Mouse (Mus musculus) forebrain, postnatal 0 days (tissue): ENCODE measurements around the gene Lsm10. TPM values are rescaled to one million over a fixed set of nuclear protein-coding genes. Genes with fewer than 3 reads are reported as not detected.
A peak's percentile ranks its signal among the peaks of the same experiment; 100 is the strongest.

ENCODE experiments used
- ATAC-seq: fragments of 200-750 bp; cut with Nextera tagmentation; 2 replicates; pipeline ENCODE4 v1.8.0; 2017; ENCODE audit warnings: mild to moderate bottlenecking, moderate library complexity
- DNase-seq: peaks from one replicate; pipeline ENCODE4 v3.0.0-alpha.2; 2015
- H3K27ac ChIP-seq: fragments of 300-500 bp; sonication (generic); 2 replicates; pipeline ENCODE4 v1.5.1; 2014; ENCODE audit warnings: low read depth, mild to moderate bottlenecking, antibody characterized with exemption, low read length, moderate library complexity, mixed read lengths
- H3K27me3 ChIP-seq: fragments of 300-500 bp; sonication (generic); 2 replicates; pipeline ENCODE4 v1.6.1; 2014; ENCODE audit warnings: mild to moderate bottlenecking, low read length, mixed read lengths; ENCODE audit not compliant: insufficient read depth
- H3K36me3 ChIP-seq: fragments of 300-500 bp; sonication (generic); 2 replicates; pipeline ENCODE4 v1.6.1; 2014; ENCODE audit warnings: mild to moderate bottlenecking, moderate library complexity; ENCODE audit not compliant: insufficient read depth
- H3K4me1 ChIP-seq: fragments of 300-500 bp; sonication (generic); 2 replicates; pipeline ENCODE4 v1.6.1; 2014; ENCODE audit warnings: antibody characterized with exemption; ENCODE audit not compliant: insufficient read depth
- H3K4me2 ChIP-seq: fragments of 300-500 bp; sonication (generic); 2 replicates; pipeline ENCODE4 v1.6.1; 2014; ENCODE audit warnings: low read depth, mild to moderate bottlenecking, moderate library complexity
- H3K4me3 ChIP-seq: fragments of 300-500 bp; sonication (generic); 2 replicates; pipeline ENCODE4 v1.5.1; 2014; ENCODE audit warnings: low read depth, low read length, mixed read lengths
- H3K9ac ChIP-seq: fragments of 300-500 bp; sonication (generic); 2 replicates; pipeline ENCODE4 v1.6.1; 2014; ENCODE audit warnings: mild to moderate bottlenecking
- H3K9me3 ChIP-seq: fragments of 300-500 bp; sonication (generic); 2 replicates; pipeline ENCODE4 v1.6.1; 2016; ENCODE audit warnings: low read length
- CTCF ChIP-seq: sonication (generic); IDR thresholded peaks from 2 replicates; pipeline ENCODE4 v1.5.1; 2016; ENCODE audit warnings: antibody characterized with exemption, control low read depth, low read depth
- WGBS: fragments of 180-500 bp; shearing (Covaris S2); extraction: QIAGEN DNeasy Blood & Tissue Kit; methylation state at CpG from one replicate; pipeline ENCODE4 v1.1.7; 2014; 5-methylcytosine and 5-hydroxymethylcytosine counted together
- polyA plus RNA-seq: library from polyadenylated mRNA; unstranded; fragments of >200 nt; fragmentation: Nextera tagmentation; extraction: Ambion mirVana; gene quantifications from 2 replicates; pipeline ENCODE4 v1.2.1, GENCODE M21; 2015
- total RNA-seq: library from RNA; depleted of rRNA; stranded (reverse); fragments of >200 nt; gene quantifications from 2 replicates; pipeline ENCODE4 v1.2.3, GENCODE M21; 2014

Lsm10 gene
- total and polyA plus RNA-seq, 2 experiments from 2014 or later = 37.1 to 59.5 TPM

DNA sequence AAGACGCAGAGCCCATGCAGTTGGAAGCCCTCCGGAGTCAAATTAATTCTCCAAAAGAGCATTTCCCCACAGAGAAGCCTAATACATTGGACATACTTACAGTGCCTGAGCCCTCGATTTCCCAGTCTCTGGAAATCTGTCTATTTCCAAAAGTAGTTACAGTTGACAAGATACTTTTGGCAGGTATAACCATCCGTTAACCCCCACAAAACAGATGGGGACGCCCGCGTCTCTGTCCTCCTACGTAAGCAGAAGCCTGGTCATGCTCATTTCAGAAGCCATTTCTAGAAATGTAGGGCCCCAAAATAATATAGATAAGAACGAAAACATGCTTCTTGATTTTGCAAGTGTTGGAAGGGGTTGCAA lies 37.4 kb upstream of the Lsm10 start:
- ATAC-seq (no peak), DNase-seq (no peak)
- H3K4me2 ChIP-seq = peak overlapping the region; percentile 79
- H3K4me1 ChIP-seq = peaks cover 11% of the 10 kb centered on the region; the same call in 1 of the 2 replicates
- H3K9me3 ChIP-seq = no peaks in the 10 kb centered on the region
- WGBS = 29% methylated on average over 9 of the region's 9 CpGs
- peak overlapping the region; percentile 59 for H3K4me3 ChIP-seq
- no peak for TF ChIP-seq CTCF
- peak overlapping the region; percentile 80 for H3K27ac ChIP-seq
- no peaks in the 10 kb centered on the region for H3K27me3 ChIP-seq
- H3K9ac ChIP-seq = peak overlapping the region; percentile 73
- H3K36me3 ChIP-seq = peaks cover 23% of the 10 kb centered on the region

GRCm38 (mm10) chr4:126062856-126063255 lies 33.6 kb upstream of the Lsm10 start:
- Histone ChIP-seq H3K4me2 (no peak overlapping the region), H3K9ac (no peak overlapping the region), H3K4me3 (no peak overlapping the region), H3K9me3 (no peaks in the 10 kb centered on the region), H3K27ac (no peak overlapping the region), H3K36me3 (no peaks in the 10 kb centered on the region), H3K27me3 (no peaks in the 10 kb centered on the region), H3K4me1 (peaks cover 7% of the 10 kb centered on the region; the same call in 1 of the 2 replicates)
- WGBS = 47% methylated on average over 1 of the region's 1 CpGs
- ATAC-seq (no peak), DNase-seq (no peak)
- TF ChIP-seq CTCF = no peak

DNA sequence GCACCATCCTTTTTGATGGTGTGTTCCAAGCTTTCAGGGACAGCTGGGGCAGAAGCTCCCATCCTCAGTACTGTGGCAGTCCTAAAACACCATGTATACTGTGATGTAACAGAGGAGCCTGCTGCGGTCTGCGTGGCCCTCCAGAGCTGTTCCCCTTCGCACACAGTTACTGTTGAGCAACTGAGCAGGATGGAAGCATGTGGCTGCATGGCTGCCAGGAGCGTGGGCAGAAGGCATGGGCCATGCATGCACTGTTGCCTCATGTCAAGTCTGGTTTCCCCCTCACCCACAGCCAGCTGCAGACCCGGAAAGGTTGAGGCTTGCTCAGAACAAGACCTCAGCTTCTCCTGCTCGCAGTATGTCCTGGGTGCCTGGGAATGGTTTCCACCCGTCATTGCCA lies 31.2 kb upstream of the Lsm10 start:
- no peak overlapping the region for H3K27ac ChIP-seq
- H3K36me3 ChIP-seq = no peaks in the 10 kb centered on the region
- no peaks in the 10 kb centered on the region for H3K27me3 ChIP-seq
- H3K9me3 ChIP-seq = no peaks in the 10 kb centered on the region
- no peaks in the 10 kb centered on the region for H3K4me1 ChIP-seq
- H3K4me3 ChIP-seq = no peak overlapping the region
- no peak for DNase-seq
- no peak overlapping the region for H3K4me2 ChIP-seq
- H3K9ac ChIP-seq = no peak overlapping the region
- WGBS = 85% methylated on average over 7 of the region's 7 CpGs
- no peak for TF ChIP-seq CTCF
- ATAC-seq = no peak

DNA sequence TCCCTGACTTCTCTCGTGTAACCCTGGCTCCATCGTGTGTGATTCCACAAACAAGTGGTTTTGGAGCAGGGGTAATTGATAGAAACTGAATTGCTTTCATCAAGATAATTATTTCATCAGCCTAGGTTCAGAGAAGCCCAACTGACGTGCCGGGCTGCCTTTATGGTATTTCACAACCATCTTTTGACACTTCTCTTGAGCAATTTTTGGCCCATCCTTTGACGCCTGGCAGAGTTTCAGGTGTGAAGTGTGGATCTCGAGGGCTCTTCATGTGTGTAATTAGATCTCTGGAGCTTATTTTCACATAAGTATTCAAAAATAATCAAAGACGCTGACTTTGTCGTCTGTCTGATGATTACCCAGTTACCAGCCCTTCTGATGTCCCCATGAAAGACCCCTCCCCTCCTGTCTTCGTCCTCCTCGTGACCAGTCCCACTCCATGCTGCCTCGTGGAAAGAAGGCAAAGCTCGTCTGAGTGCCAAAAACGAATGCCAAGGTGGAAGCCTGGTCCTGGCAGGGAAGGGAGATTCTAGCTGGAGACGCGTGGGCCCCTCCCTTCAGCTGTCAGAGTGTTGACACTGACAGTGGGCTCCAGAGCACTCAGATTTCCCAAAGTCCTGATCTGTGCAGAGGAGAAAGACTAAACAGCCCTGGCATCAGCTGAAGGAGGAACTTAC lies 28.9 kb upstream of the Lsm10 start:
- DNase-seq = peak; percentile 63
- ATAC-seq = peak; percentile 66
- H3K9me3 ChIP-seq = no peaks in the 10 kb centered on the region
- no peak overlapping the region for H3K9ac ChIP-seq
- no peak overlapping the region for H3K4me2 ChIP-seq
- H3K27ac ChIP-seq = no peak overlapping the region
- no peak for TF ChIP-seq CTCF
- H3K4me3 ChIP-seq = no peak overlapping the region
- no peaks in the 10 kb centered on the region for H3K27me3 ChIP-seq
- H3K36me3 ChIP-seq = no peaks in the 10 kb centered on the region
- WGBS = 43% methylated on average over 15 of the region's 15 CpGs
- H3K4me1 ChIP-seq = no peaks in the 10 kb centered on the region

DNA sequence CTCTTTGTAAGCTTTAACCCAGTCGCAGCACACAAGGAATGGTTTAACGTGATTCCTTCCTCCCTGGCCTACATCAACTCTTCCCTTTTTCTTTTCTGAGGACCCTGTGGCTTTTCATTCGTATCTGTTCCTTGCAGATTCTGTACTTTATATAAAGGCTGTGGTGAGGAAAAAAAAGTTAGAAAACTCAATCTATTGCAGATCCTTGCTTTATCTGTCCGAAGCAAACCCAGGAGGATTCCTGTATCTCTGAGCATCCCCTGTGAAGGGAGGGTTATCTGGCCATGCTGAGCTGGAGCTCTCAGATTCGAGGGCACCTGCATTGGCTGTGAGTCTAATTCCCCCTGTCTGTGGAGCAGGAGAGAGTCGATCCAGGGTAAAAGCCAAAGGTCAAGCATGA lies 27.6 kb upstream of the Lsm10 start:
- no peak overlapping the region for H3K4me2 ChIP-seq
- no peak for TF ChIP-seq CTCF
- no peak overlapping the region for H3K4me3 ChIP-seq
- WGBS = 85% methylated on average over 6 of the region's 6 CpGs
- H3K9ac ChIP-seq = no peak overlapping the region
- H3K9me3 ChIP-seq = no peaks in the 10 kb centered on the region
- DNase-seq (no peak), ATAC-seq (no peak)
- H3K4me1 ChIP-seq = no peaks in the 10 kb centered on the region
- H3K36me3 ChIP-seq = peaks cover 2% of the 10 kb centered on the region; the same call in 1 of the 2 replicates
- no peak overlapping the region for H3K27ac ChIP-seq
- no peaks in the 10 kb centered on the region for H3K27me3 ChIP-seq

DNA sequence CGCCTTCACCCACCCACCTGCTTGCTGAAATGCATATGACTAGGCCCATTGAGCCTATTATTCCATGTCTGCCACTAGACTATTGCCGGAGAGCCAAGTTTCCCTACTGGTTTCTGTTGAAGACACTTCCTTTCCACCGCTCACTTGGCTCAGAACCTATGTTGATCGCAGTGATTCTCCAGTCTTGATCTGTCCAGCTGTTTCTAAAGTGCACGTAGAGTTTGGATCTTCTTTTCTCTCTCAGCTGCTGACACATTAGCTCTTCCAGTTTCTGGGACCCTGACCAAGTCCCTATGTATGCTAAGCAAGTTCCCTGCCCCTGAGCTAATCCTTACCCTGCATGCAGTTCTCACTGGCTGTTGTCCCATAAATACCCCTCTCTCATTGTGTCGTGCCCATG lies 18.6 kb upstream of the Lsm10 start:
- Histone ChIP-seq H3K36me3 (peaks cover 24% of the 10 kb centered on the region), H3K27me3 (no peaks in the 10 kb centered on the region), H3K4me3 (no peak overlapping the region), H3K9me3 (no peaks in the 10 kb centered on the region), H3K9ac (no peak overlapping the region), H3K27ac (no peak overlapping the region), H3K4me2 (no peak overlapping the region), H3K4me1 (no peaks in the 10 kb centered on the region)
- WGBS = 79% methylated on average over 6 of the region's 6 CpGs
- no peak for DNase-seq
- no peak for TF ChIP-seq CTCF
- ATAC-seq = no peak

DNA sequence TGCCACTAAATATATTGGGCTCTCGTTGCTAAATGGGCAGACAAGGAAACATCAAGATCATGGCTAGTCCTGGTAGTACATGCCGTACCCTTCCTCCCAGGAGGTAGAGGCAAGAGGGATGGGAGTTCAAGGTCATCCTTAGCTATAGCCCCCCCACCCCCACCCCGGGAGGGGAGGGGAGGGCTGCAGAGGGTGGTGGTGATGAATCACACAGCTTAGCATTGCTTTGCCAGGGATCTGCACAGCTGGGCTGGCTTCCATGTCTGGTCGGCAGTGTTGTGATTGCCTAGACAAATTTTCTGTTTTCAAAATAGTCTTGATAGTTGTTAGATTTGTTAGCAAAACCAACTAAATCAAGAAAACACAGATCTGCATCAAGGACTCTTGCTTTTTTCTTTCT lies 17.2 kb upstream of the Lsm10 start:
- no peak for TF ChIP-seq CTCF
- WGBS = 77% methylated on average over 4 of the region's 4 CpGs
- no peaks in the 10 kb centered on the region for H3K27me3 ChIP-seq
- no peaks in the 10 kb centered on the region for H3K9me3 ChIP-seq
- ATAC-seq (no peak), DNase-seq (no peak)
- H3K9ac ChIP-seq = no peak overlapping the region
- H3K27ac ChIP-seq = no peak overlapping the region
- peaks cover 28% of the 10 kb centered on the region for H3K36me3 ChIP-seq
- no peak overlapping the region for H3K4me3 ChIP-seq
- H3K4me2 ChIP-seq = no peak overlapping the region
- no peaks in the 10 kb centered on the region for H3K4me1 ChIP-seq
